Mouse (Mus musculus): ENCODE data around the gene Efhd1. TPM values are rescaled to one million over a fixed set of nuclear protein-coding genes. Genes with fewer than 3 reads are reported as not detected.

Efhd1 gene
- total RNA-seq, 2 experiments from 2014 or later, result 3.7 to 7.4 TPM

DNA sequence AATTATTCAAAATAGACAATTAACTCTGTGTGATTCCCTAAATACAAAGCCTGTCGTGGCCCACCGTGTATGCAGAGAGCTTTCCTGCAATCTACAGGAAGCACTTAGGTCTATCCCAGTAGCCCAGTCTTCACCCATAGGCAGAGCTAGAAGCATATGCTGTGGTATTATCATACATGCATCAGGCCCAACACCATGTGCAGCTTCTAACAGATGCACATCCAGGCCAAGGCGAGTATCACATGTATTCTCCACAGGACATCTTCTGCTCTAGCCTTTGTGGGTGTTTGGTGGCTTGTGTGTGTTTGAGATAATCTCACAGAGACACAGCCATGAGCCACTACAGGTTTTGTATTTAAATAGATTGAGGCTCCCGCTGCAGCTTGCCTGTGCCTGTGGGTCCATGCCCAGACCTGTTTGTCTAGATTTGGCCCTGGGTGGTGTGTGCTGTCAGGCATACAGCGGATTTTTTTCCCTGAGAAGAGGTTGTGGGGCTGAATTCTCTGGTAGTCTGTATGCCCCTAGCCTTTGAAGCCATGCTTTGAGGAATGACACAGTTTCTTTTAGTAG, 12.0 kb upstream of the Efhd1 start:
- TF ChIP-seq CTCF (IDR thresholded peaks at IDR 0.05), result no peak
- no peak for DNase-seq
- intact Hi-C loops (cut with DNase I), result no loop called here
- Histone ChIP-seq H3K4me3 (no peak overlapping the region), H3K27ac (no peak overlapping the region)

DNA sequence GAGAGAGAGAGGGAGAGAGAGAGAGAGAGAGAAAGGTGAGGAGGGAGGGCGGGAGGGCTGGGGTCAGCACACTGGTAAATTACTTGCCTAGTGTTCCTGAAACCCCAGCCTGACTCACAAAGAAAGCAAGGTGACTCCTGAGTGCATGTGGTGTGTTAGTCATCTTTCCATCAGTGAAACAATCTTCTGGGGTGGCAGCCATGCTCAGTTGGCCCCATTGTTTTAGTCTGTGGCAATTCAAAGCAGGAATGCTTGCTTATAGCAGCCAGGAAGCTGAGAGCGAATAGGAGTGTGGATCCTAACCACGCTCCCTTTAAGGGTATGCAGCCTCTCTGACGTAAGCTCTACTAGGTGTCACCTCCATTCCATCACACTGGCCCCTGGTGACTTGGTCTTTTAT, 9.0 kb upstream of the Efhd1 start:
- Histone ChIP-seq H3K27ac (no peak overlapping the region), H3K4me3 (no peak overlapping the region)
- no peak for DNase-seq
- TF ChIP-seq CTCF (IDR thresholded peaks at IDR 0.05), result no peak
- intact Hi-C loops (cut with DNase I), result no loop called here

DNA sequence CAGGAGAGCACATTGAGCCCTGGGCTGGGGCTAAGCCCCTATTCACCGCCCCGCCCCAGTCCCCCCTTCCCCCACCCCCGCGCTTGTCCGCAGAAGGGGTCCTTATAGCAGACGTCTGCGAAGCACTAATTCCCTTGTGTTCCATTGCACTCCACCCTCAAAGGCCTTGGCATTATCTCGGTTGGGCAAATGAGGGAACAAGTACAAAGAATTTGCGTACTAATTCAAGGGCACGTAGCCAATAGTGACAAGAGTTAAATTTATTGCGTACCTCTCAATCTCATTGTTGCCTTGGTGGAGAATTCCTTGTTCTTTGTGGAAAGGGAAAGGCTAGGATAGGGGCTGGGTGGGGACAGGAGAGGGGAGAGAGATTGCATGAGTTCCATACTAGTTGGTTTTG, 6.5 kb upstream of the Efhd1 start:
- Histone ChIP-seq H3K27ac (no peak overlapping the region), H3K4me3 (no peak overlapping the region)
- intact Hi-C loops (cut with DNase I), result loop anchor here (2.0 kb wide), 1 partner anchor 41 kb away; no protein-coding TSS in a partner anchor
- no peak for DNase-seq
- TF ChIP-seq CTCF (IDR thresholded peaks at IDR 0.05), result no peak

- intact Hi-C loops (cut with DNase I), result no loop called here
- peak; percentile 46 for TF ChIP-seq CTCF (IDR thresholded peaks at IDR 0.05)
- Histone ChIP-seq H3K27ac (no peak overlapping the region), H3K4me3 (peak overlapping the region; percentile 11; the same call in 1 of the 2 replicates)
- peak; percentile 58 for DNase-seq
Observed at GRCm38 (mm10) chr1:87258484-87258883, 5.7 kb upstream of the Efhd1 start.

GRCm38 (mm10) chr1:87259316-87259715, 4.8 kb upstream of the Efhd1 start:
- intact Hi-C loops (cut with DNase I), result no loop called here
- H3K4me3 ChIP-seq, result no peak overlapping the region
- DNase-seq, result no peak
- TF ChIP-seq CTCF (IDR thresholded peaks at IDR 0.05), result no peak
- no peak overlapping the region for H3K27ac ChIP-seq

DNA sequence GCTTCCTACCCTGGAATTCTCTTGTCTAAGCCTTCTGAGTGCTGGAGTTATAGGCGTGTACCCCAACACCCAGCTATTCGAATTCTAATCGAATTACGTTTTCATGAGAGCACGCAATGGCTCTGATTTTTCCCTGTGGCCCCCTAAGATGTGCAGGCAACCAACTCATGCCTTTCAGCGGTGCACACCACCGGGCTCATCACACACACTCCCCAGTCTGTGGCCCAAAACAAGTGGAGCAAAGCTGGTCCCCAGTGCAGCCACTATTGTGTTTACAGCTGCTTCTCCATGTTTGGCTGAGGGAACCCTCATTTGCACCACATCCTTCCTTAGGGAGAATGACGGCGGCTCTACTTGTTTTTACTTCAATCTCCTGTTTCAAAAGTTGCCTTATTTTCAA, 906 bp upstream of the Efhd1 start:
- no peak for TF ChIP-seq CTCF (IDR thresholded peaks at IDR 0.05)
- intact Hi-C loops (cut with DNase I), result no loop called here
- H3K27ac ChIP-seq, result no peak overlapping the region
- DNase-seq, result peak; percentile 22
- H3K4me3 ChIP-seq, result no peak overlapping the region; the same call in 1 of the 2 replicates

DNA sequence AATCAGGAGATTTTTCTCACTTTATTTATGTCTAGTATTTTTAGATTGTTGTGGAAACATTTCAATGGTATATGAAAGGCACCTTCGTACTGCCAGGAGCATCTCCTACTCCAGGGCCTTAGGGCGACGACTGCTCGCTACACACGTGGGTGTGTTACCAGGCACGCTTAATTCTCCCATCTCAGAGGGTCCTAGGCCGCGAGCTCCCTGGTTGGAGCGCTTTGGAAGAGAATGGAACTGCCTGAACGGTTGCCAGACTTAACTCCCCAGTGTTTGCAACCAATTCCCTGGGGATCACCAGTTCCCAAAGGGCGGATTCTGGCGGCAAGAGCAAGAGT, 398 bp upstream of the Efhd1 start:
- no peak for DNase-seq
- intact Hi-C loops (cut with DNase I), result no loop called here
- Histone ChIP-seq H3K4me3 (peak overlapping the region; percentile 83), H3K27ac (peak overlapping the region; percentile 72)
- no peak for TF ChIP-seq CTCF (IDR thresholded peaks at IDR 0.05)

DNA sequence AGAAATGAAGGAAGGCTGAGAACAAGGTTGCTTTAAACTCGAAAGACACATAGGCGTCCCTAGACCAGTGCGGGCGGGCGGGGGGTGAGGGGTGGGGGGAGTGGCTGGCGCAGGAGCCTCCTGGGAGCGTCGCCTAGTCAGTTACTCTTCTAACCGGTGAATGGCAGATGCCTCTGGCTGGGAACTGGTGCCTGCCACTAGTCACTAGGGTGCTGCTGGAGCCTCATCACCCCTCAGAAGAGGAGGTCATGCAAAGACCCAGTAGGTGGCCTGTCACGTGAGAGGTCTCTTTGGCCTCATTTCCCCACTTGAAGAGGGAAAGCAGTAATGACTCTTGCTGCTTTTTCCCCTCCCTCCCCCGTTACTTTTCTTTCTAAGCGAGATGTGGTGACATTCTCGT, 1.0 kb downstream of the Efhd1 start:
- peak overlapping the region; percentile 83 for H3K4me3 ChIP-seq
- peak; percentile 29 for DNase-seq

DNA sequence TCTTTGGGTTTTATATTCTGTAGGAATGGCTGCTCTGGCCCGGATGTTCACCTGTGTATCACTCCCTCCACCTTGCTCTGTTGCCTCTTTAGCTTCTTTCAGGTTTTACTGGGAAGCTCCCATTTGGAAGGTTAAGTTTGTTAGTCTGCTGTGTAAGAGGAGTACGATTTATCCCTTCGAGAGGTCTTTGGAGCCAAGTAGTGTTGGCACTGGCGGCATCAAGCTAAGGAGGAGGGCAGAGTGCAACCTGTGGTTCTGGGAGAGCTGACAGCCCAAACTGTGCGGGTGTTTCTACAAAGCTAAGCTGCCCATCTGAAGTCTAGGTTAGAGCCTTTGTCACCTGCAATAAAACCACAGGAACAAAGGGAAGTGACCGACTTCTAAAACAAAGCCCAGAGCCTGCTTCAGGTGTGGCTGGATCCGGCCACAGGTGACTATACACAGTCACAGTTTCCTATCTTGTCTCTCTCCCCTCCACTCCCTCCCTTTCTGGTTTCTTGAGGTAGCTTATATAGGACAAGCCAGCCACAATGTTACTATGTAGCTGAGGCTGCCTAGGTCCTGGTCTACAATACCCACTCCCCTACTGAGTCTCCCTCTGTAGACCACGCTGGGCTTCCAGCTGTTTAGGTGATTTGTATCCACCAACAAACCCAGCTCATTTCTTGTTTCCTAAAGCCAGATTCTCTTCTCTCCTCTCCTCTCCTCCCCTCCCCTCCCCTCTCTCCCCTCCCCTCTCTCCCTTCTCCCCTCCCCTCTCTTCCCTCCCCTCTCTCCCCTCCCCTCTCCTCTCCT, 2.3 kb downstream of the Efhd1 start:
- DNase-seq, result no peak
- Histone ChIP-seq H3K4me3 (peak overlapping the region; percentile 83), H3K27ac (no peak overlapping the region)
- no peak for TF ChIP-seq CTCF (IDR thresholded peaks at IDR 0.05)
- intact Hi-C loops (cut with DNase I), result no loop called here

More for the DNA sequence above, 1.0 kb downstream of the Efhd1 start:
- intact Hi-C loops (cut with DNase I), result no loop called here
- peak overlapping the region; percentile 72 for H3K27ac ChIP-seq
- no peak for TF ChIP-seq CTCF (IDR thresholded peaks at IDR 0.05)

DNA sequence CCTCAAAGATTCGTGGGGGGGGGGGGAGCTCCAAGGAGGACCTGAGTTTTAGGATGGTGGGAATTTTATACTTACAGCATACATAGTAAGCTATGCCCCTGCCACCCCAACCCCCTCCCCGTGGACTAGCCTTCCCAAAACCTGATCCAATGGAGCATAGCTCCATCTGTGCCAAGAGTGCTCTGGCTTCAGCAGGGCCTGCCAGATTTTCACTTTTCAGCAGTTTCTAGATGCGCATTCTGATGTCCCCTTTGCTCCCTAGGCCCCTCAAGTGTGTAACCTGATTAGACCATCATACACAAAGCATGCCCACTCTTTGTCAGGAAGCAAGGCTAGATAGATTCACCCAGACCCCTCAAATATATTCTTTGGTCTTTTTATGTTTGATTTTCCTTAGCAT, 6.0 kb downstream of the Efhd1 start:
- H3K4me3 ChIP-seq, result peak overlapping the region; percentile 55
- H3K27ac ChIP-seq, result peak overlapping the region; percentile 86
- peak; percentile 27 for DNase-seq
- TF ChIP-seq CTCF (IDR thresholded peaks at IDR 0.05), result no peak
- intact Hi-C loops (cut with DNase I), result loop anchor here (5.0 kb wide), 1 partner anchor 57 kb away; the partner anchor contains the start of gene Gigyf2

GRCm38 (mm10) chr1:87270641-87271467, 6.7 kb downstream of the Efhd1 start:
- DNase-seq, result peak; percentile 83
- peak overlapping the region; percentile 86 for H3K27ac ChIP-seq
- H3K4me3 ChIP-seq, result peak overlapping the region; percentile 55
- intact Hi-C loops (cut with DNase I), result loop anchor here (5.0 kb wide), 1 partner anchor 56 kb away; the partner anchor contains the start of gene Gigyf2
- no peak for TF ChIP-seq CTCF (IDR thresholded peaks at IDR 0.05)

DNA sequence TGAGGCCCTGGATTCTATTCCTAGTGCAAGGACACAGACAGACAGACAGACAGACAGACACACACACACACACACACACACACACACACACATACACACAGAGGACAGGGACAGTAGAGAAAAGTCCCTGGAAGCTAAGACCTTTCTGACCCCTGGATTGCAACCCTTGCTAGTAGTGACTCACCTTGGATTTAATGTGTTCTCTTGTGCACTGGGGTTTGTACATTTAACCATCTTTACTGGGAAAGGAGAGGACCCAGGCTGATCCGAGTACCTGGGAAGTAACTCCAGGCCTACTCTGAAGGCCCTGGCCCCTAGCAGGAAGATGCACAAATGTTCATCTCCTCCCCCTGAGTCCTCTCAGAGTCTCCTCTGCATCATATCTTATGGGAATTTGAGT, 7.4 kb downstream of the Efhd1 start:
- peak overlapping the region; percentile 86 for H3K27ac ChIP-seq
- TF ChIP-seq CTCF (IDR thresholded peaks at IDR 0.05), result no peak
- H3K4me3 ChIP-seq, result no peak overlapping the region
- no peak for DNase-seq
- intact Hi-C loops (cut with DNase I), result loop anchor here (5.0 kb wide), 1 partner anchor 56 kb away; the partner anchor contains the start of gene Gigyf2

GRCm38 (mm10) chr1:87272462-87272861, 8.3 kb downstream of the Efhd1 start:
- Histone ChIP-seq H3K27ac (peak overlapping the region; percentile 72), H3K4me3 (no peak overlapping the region)
- DNase-seq, result no peak
- intact Hi-C loops (cut with DNase I), result loop anchor here (5.0 kb wide), 1 partner anchor 55 kb away; the partner anchor contains the start of gene Gigyf2
- no peak for TF ChIP-seq CTCF (IDR thresholded peaks at IDR 0.05)

Data from gastrocnemius, adult 2 months (tissue).